8 mouse cellular contexts compared by ENCODE assay signal in the genomic region with DNA sequence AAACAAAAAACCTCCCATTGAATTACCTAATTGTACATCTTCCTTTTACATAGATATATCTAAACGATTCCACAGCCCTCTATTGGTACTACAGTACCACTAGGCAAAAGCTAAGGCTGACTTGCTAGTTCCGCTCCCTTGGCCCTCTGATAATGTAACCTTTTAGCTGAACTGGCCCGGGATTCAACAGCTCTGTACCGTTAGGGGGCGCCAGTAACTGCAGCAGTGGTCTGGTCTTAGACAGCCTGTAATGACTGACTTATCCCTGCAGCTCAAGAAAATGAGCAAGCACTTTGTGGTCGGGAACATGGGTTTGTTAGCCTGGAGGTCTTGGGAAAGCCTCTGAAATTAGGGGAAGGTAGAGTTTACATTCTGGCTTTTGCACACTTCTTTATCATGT. TPM values are rescaled to one million over a fixed set of nuclear protein-coding genes. Genes with fewer than 3 reads are reported as not detected.
DNase-seq lines count a peak whose midpoint lies in the region; ATAC-seq and TF ChIP-seq lines count a peak whose summit lies in the region.

No protein-coding gene starts in this region.

- no peak for TF ChIP-seq POLR2A in bone marrow macrophage, adult 2 months (IDR thresholded peaks at IDR 0.05; ENCODE audit: borderline replicate concordance, low read depth, low read length)
- no peak for TF ChIP-seq POLR2A in lung, adult 2 months (IDR thresholded peaks at IDR 0.05; ENCODE audit: borderline replicate concordance, extremely low read depth, low read depth, low read length)

- H3K4me2 ChIP-seq in intestine, embryonic 16.5 days (ENCODE audit: low read depth, low read length) = no peak overlapping the region
- no peak overlapping the region for H3K4me2 ChIP-seq in intestine, embryonic 15.5 days (replicated peaks)

- no peak overlapping the region for H3K9ac ChIP-seq in intestine, embryonic 16.5 days (ENCODE audit: low read depth, low read length)
- H3K9ac ChIP-seq in intestine, embryonic 15.5 days = no peak overlapping the region

- no peaks in the 10 kb centered on the region for H3K36me3 ChIP-seq in intestine, embryonic 16.5 days (ENCODE audit: control insufficient read depth, insufficient read depth, low read length)
- peaks cover under 1% of the 10 kb centered on the region; the same call in 1 of the 2 replicates for H3K36me3 ChIP-seq in intestine, embryonic 15.5 days

- H3K4me3 ChIP-seq in intestine, embryonic 16.5 days (ENCODE audit: low read length) = no peak overlapping the region
- H3K4me3 ChIP-seq in intestine, embryonic 15.5 days (replicated peaks) = no peak overlapping the region
- H3K4me3 ChIP-seq in bone marrow macrophage, adult 2 months (ENCODE audit: insufficient read depth, low read length) = no peak overlapping the region
- no peak overlapping the region for H3K4me3 ChIP-seq in lung, adult 2 months (replicated peaks; ENCODE audit: extremely low read depth, low read depth, low read length)

- peak; percentile 79 for DNase-seq in ES-CJ7 (ENCODE audit: low read depth, low spot score)
- peak; percentile 48 to 65 for DNase-seq in heart, postnatal 14 days
- DNase-seq in lung, adult 2 months = peak; percentile 16
- peak; percentile 26 for DNase-seq in thymus, postnatal 25 days
- no peak for DNase-seq in yolk sac, embryonic 10.5 days (ENCODE audit: low spot score)

- no peaks in the 10 kb centered on the region for H3K4me1 ChIP-seq in intestine, embryonic 16.5 days (ENCODE audit: control insufficient read depth, insufficient read depth, low read length)
- H3K4me1 ChIP-seq in intestine, embryonic 15.5 days (replicated peaks) = no peaks in the 10 kb centered on the region
- H3K4me1 ChIP-seq in bone marrow macrophage, adult 2 months (ENCODE audit: control insufficient read depth, insufficient read depth, low read length) = no peaks in the 10 kb centered on the region
- no peaks in the 10 kb centered on the region for H3K4me1 ChIP-seq in lung, adult 2 months (ENCODE audit: control insufficient read depth, insufficient read depth, low read length)

- H3K27me3 ChIP-seq in intestine, embryonic 16.5 days (replicated peaks; ENCODE audit: control insufficient read depth, insufficient read depth, low read length) = no peaks in the 10 kb centered on the region
- H3K27me3 ChIP-seq in intestine, embryonic 15.5 days (replicated peaks) = no peaks in the 10 kb centered on the region

- peak; percentile 35; the same call in 1 of the 2 replicates for TF ChIP-seq CTCF in bone marrow macrophage, adult 2 months (IDR thresholded peaks at IDR 0.05; ENCODE audit: low read depth, low read length)
- TF ChIP-seq CTCF in lung, adult 2 months (IDR thresholded peaks at IDR 0.05; ENCODE audit: insufficient read depth, low read length) = peak; percentile 50

- ATAC-seq in intestine, embryonic 16.5 days = 0 out of 2 replicates have a peak, but pooled peaks have one; percentile 44
- ATAC-seq in intestine, embryonic 15.5 days = no peak

- H3K27ac ChIP-seq in intestine, embryonic 16.5 days (ENCODE audit: low read length) = no peak overlapping the region
- no peak overlapping the region for H3K27ac ChIP-seq in intestine, embryonic 15.5 days
- H3K27ac ChIP-seq in bone marrow macrophage, adult 2 months (ENCODE audit: insufficient read depth, low read depth, low read length) = no peak overlapping the region

- WGBS in intestine, embryonic 16.5 days = 57% methylated on average over 6 of the region's 6 CpGs
- WGBS in intestine, embryonic 15.5 days = 57% methylated on average over 6 of the region's 6 CpGs
- WGBS in lung, adult 2 months = 47% methylated on average over 6 of the region's 6 CpGs

- H3K9me3 ChIP-seq in intestine, embryonic 16.5 days (ENCODE audit: control insufficient read depth, low read length) = no peaks in the 10 kb centered on the region
- H3K9me3 ChIP-seq in intestine, embryonic 15.5 days = no peaks in the 10 kb centered on the region

- intact Hi-C loops in heart, postnatal 14 days (cut with DNase I) = loop anchor here (10.0 kb wide), 1 partner anchor 1040 kb away; no protein-coding TSS in a partner anchor

RNA-seq across cellular contexts. Expression of gene Col1a2, which starts 39.9 kb away (rescaled TPM):
- 449 and 476 TPM in 2 replicates for polyA plus RNA-seq in intestine, embryonic 16.5 days (2015; fragmentation: Nextera tagmentation; extraction: Ambion mirVana)
- 472 and 528 TPM in 2 replicates for polyA plus RNA-seq in intestine, embryonic 15.5 days (2015; fragmentation: Nextera tagmentation; extraction: Ambion mirVana)
- 10.9 and 13.1 TPM in 2 replicates for polyA plus RNA-seq in bone marrow macrophage, adult 2 months (2012; ENCODE audit: insufficient read depth, insufficient read length, missing spikeins)
- total RNA-seq in heart, postnatal 14 days (2021) = 100 to 1,000 TPM; 351 to 400 TPM
- polyA plus RNA-seq in lung, adult 2 months (2012; rRNA removed) = 151 and 172 TPM in 2 replicates

RNA-seq across cellular contexts. Expression of gene Casd1, which starts 56.1 kb away (rescaled TPM):
- polyA plus RNA-seq in intestine, embryonic 16.5 days (2015; fragmentation: Nextera tagmentation; extraction: Ambion mirVana) = 16.7 and 16.8 TPM in 2 replicates
- polyA plus RNA-seq in intestine, embryonic 15.5 days (2015; fragmentation: Nextera tagmentation; extraction: Ambion mirVana) = 20.3 and 22.7 TPM in 2 replicates
- 22.1 and 22.7 TPM in 2 replicates for polyA plus RNA-seq in bone marrow macrophage, adult 2 months (2012; ENCODE audit: insufficient read depth, insufficient read length, missing spikeins)
- total RNA-seq in heart, postnatal 14 days (2021) = 10 to 100 TPM; 29.6 to 29.7 TPM
- 17.6 and 25.4 TPM in 2 replicates for polyA plus RNA-seq in lung, adult 2 months (2012; rRNA removed)

Comparison
In these comparisons a context has a peak if more than half of its experiments do, and no peak if none do; other contexts are left out.
1. RNA of gene Col1a2, which starts 39.9 kb away (polyA plus RNA-seq): 472 to 528 TPM in intestine, embryonic 15.5 days, 449 to 476 TPM in intestine, embryonic 16.5 days and 151 to 172 TPM in lung, adult 2 months; 10.9 to 13.1 TPM in bone marrow macrophage, adult 2 months; every median in the first group is over 10 times any median in the second.